Mouse (Mus musculus) MEL (cell line): ENCODE data around the gene Acss2. TPM values are rescaled to one million over a fixed set of nuclear protein-coding genes. Genes with fewer than 3 reads are reported as not detected.

Source experiments
- DNase-seq: peaks from one replicate; pipeline ENCODE4 v3.0.0; 2011; ENCODE audit warnings: low read depth, low spot score
- H3K27ac ChIP-seq: 2 replicates; pipeline ENCODE4 v1.5.1; 2012; ENCODE audit warnings: low read depth, mild to moderate bottlenecking, control low read depth, low read length, moderate library complexity; ENCODE audit not compliant: control insufficient read depth
- H3K27me3 ChIP-seq, 2 experiments: fragments of 150-350 bp in 1 of 2; sonication (generic) in 1 of 2; 2 replicates each; pipeline ENCODE4 v1.6.1; 2012; ENCODE audit warnings: low read length in 2 of 2, mild to moderate bottlenecking in 2 of 2, improper control_type of control experiment in 1 of 2, moderate library complexity in 1 of 2; ENCODE audit not compliant: insufficient read depth in 2 of 2, control insufficient read depth in 1 of 2
- H3K36me3 ChIP-seq, 2 experiments: 2 replicates each; pipeline ENCODE4 v1.6.1; 2012 to 2014; ENCODE audit warnings: low read length in 2 of 2, improper control_type of control experiment in 1 of 2, inconsistent platforms in 1 of 2, mild to moderate bottlenecking in 1 of 2; ENCODE audit not compliant: insufficient read depth in 2 of 2, control insufficient read depth in 1 of 2
- H3K4me1 ChIP-seq, 2 experiments: fragments of 150-350 bp in 1 of 2; sonication (generic) in 1 of 2; 2 replicates each; pipeline ENCODE4 v1.6.1; 2012; ENCODE audit warnings: low read length in 2 of 2, improper control_type of control experiment in 1 of 2, mild to moderate bottlenecking in 1 of 2; ENCODE audit not compliant: insufficient read depth in 2 of 2, control insufficient read depth in 1 of 2
- H3K4me3 ChIP-seq, 2 experiments: fragments of 150-350 bp in 1 of 2; sonication (generic) in 1 of 2; 2 replicates each; pipeline ENCODE4 v1.5.1; 2012; ENCODE audit warnings: low read depth in 2 of 2, low read length in 2 of 2, mild to moderate bottlenecking in 2 of 2, moderate library complexity in 2 of 2, control low read depth in 1 of 2, improper control_type of control experiment in 1 of 2; ENCODE audit not compliant: control insufficient read depth in 1 of 2, insufficient read depth in 1 of 2
- H3K79me2 ChIP-seq: 2 replicates; pipeline ENCODE4 v1.6.1; 2012; ENCODE audit warnings: mild to moderate bottlenecking, low read length, moderate library complexity; ENCODE audit not compliant: control insufficient read depth, poor library complexity, insufficient read depth
- H3K9ac ChIP-seq: 2 replicates; pipeline ENCODE4 v1.6.1; 2012; ENCODE audit warnings: low read depth, mild to moderate bottlenecking, control low read depth, low read length, moderate library complexity; ENCODE audit not compliant: control insufficient read depth, poor library complexity, severe bottlenecking
- H3K9me3 ChIP-seq: fragments of 150-350 bp; sonication (generic); replicated peaks from 2 replicates; pipeline ENCODE4 v1.6.1; 2012; ENCODE audit warnings: mild to moderate bottlenecking, low read length, improper control_type of control experiment, moderate library complexity; ENCODE audit not compliant: insufficient read depth
- BHLHE40 ChIP-seq: IDR thresholded peaks from 2 replicates; pipeline ENCODE4 v1.6.1; 2012; ENCODE audit warnings: low read depth, mild to moderate bottlenecking, inconsistent platforms, low read length, improper control_type of control experiment, borderline replicate concordance
- CHD1 ChIP-seq: IDR thresholded peaks from 2 replicates; pipeline ENCODE4 v1.6.1; 2012; ENCODE audit warnings: low read depth, mild to moderate bottlenecking, inconsistent platforms, low read length, improper control_type of control experiment
- CTCF ChIP-seq, 3 experiments: IDR thresholded peaks in 2 of 3; conservative IDR thresholded peaks in 1 of 3; 2 replicates each; pipeline ENCODE4 v1.5.1; 2011 to 2012; ENCODE audit warnings: low read length in 3 of 3, low read depth in 2 of 3, mild to moderate bottlenecking in 2 of 3, improper control_type of control experiment in 1 of 3, inconsistent platforms in 1 of 3, mixed read lengths in 1 of 3, moderate library complexity in 1 of 3; ENCODE audit not compliant: control insufficient read depth in 1 of 3, insufficient read depth in 1 of 3, poor library complexity in 1 of 3, severe bottlenecking in 1 of 3
- ELF1 ChIP-seq: IDR thresholded peaks from 2 replicates; pipeline ENCODE4 v1.6.1; 2014; ENCODE audit warnings: low read depth, mild to moderate bottlenecking, inconsistent platforms, low read length, improper control_type of control experiment, moderate library complexity
- EP300 ChIP-seq, 2 experiments: IDR thresholded peaks; 2 replicates each; pipeline ENCODE4 v1.6.1; 2011; ENCODE audit warnings: improper control_type of control experiment in 2 of 2, low read length in 2 of 2, low read depth in 1 of 2, mild to moderate bottlenecking in 1 of 2
- ETS1 ChIP-seq: IDR thresholded peaks from 2 replicates; pipeline ENCODE4 v1.6.1; 2012; ENCODE audit warnings: low read depth, mild to moderate bottlenecking, inconsistent platforms, low read length, improper control_type of control experiment, moderate library complexity
- GABPA ChIP-seq: IDR thresholded peaks from 2 replicates; pipeline ENCODE4 v1.6.1; 2012; ENCODE audit warnings: low read depth, mild to moderate bottlenecking, inconsistent platforms, low read length, improper control_type of control experiment, moderate library complexity
- GATA1 ChIP-seq: IDR thresholded peaks from 2 replicates; pipeline ENCODE4 v1.6.1; 2011; ENCODE audit warnings: low read depth, low read length, improper control_type of control experiment
- HCFC1 ChIP-seq: IDR thresholded peaks from 2 replicates; pipeline ENCODE4 v1.6.1; 2012; ENCODE audit warnings: low read depth, mild to moderate bottlenecking, inconsistent platforms, low read length, improper control_type of control experiment, moderate library complexity
- KAT2A ChIP-seq: conservative IDR thresholded peaks from 2 replicates; pipeline ENCODE4 v1.6.1; 2012; ENCODE audit warnings: low read depth, low read length, improper control_type of control experiment, inconsistent platforms
- MAZ ChIP-seq: IDR thresholded peaks from 2 replicates; pipeline ENCODE4 v1.6.1; 2012; ENCODE audit warnings: low read depth, mild to moderate bottlenecking, inconsistent platforms, low read length, improper control_type of control experiment
- MYB ChIP-seq: IDR thresholded peaks from 2 replicates; pipeline ENCODE4 v1.6.1; 2011; ENCODE audit warnings: mild to moderate bottlenecking, low read depth, low read length, improper control_type of control experiment
- NRF1 ChIP-seq: IDR thresholded peaks from 2 replicates; pipeline ENCODE4 v1.6.1; 2014; ENCODE audit warnings: low read depth, mild to moderate bottlenecking, inconsistent platforms, low read length, improper control_type of control experiment, moderate library complexity; ENCODE audit not compliant: poor library complexity, insufficient read depth, severe bottlenecking
- RCOR1 ChIP-seq: IDR thresholded peaks from 2 replicates; pipeline ENCODE4 v1.6.1; 2012; ENCODE audit warnings: low read depth, mild to moderate bottlenecking, inconsistent platforms, low read length, improper control_type of control experiment
- SIN3A ChIP-seq: IDR thresholded peaks from 2 replicates; pipeline ENCODE4 v1.6.1; 2012; ENCODE audit warnings: low read length, improper control_type of control experiment, inconsistent platforms
- TAL1 ChIP-seq: IDR thresholded peaks from 2 replicates; pipeline ENCODE4 v1.6.1; 2012; ENCODE audit warnings: mild to moderate bottlenecking, inconsistent platforms, low read length, moderate library complexity, mixed read lengths
- TBP ChIP-seq: IDR thresholded peaks from 2 replicates; pipeline ENCODE4 v1.8.0; 2011; ENCODE audit warnings: low read depth, low read length, improper control_type of control experiment
- TCF12 ChIP-seq: IDR thresholded peaks from 2 replicates; pipeline ENCODE4 v1.6.1; 2014; ENCODE audit warnings: low read depth, mild to moderate bottlenecking, inconsistent platforms, low read length, improper control_type of control experiment, moderate library complexity
- USF2 ChIP-seq, 2 experiments: IDR thresholded peaks; 2 replicates each; pipeline ENCODE4 v1.6.1; 2011 to 2012; ENCODE audit warnings: improper control_type of control experiment in 2 of 2, low read length in 2 of 2, borderline replicate concordance in 1 of 2, inconsistent platforms in 1 of 2, low read depth in 1 of 2, mild to moderate bottlenecking in 1 of 2; ENCODE audit not compliant: insufficient read depth in 1 of 2
- ZMIZ1 ChIP-seq: IDR thresholded peaks from 2 replicates; pipeline ENCODE4 v1.6.1; 2012; ENCODE audit warnings: low read depth, mild to moderate bottlenecking, inconsistent platforms, low read length, improper control_type of control experiment, moderate library complexity
- ZNF384 ChIP-seq: IDR thresholded peaks from 2 replicates; pipeline ENCODE4 v1.6.1; 2012; ENCODE audit warnings: low read depth, mild to moderate bottlenecking, inconsistent platforms, low read length, improper control_type of control experiment
- polyA plus RNA-seq, 2 experiments: library from polyadenylated mRNA; stranded (reverse) in 1 of 2; unstranded in 1 of 2; fragments of >175 nt in 1 of 2; fragments of >200 nt in 1 of 2; gene quantifications; 2 replicates each; pipeline versions ENCODE4 v1.2.1 to v1.2.4; 2012; ENCODE audit warnings: low replicate concordance in 2 of 2, low read depth in 1 of 2; ENCODE audit not compliant: insufficient read length in 2 of 2, insufficient read depth in 1 of 2, missing spikeins in 1 of 2
- total RNA-seq: library from RNA; depleted of rRNA; stranded (reverse); fragments of 300-350 nt; gene quantifications from 2 replicates; pipeline ENCODE4 v1.2.3, GENCODE M21; 2012

The Acss2 gene
- total and polyA plus RNA-seq, 3 experiments, result 2.9 to 11.0 TPM; not detected in 1

DNA sequence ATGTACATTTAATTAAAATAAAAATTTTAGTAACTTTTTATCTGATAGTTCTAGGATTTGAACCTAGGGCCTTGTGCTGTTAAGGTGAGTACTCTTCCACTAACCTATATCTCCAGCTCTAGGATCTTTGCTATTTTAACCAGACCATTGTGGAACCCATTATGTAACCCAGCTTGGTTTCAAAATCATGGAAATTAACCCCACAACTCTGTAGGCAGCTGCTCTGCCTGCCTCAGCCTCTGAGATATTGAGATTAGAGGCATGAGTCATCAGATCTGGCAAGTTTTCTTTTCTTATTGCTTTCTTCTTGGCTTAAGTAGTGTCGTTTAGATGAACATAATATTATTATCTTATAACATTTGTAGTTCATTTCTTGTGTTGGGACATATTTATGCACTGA is 6.6 kb downstream of the Acss2 start (continued):
- no peak for TF ChIP-seq USF2 (IDR thresholded peaks at IDR 0.05; ENCODE audit: borderline replicate concordance in 1 of 2, insufficient read depth in 1 of 2, low read depth in 1 of 2, low read length in 2 of 2)
- TF ChIP-seq, all 39 proteins: peak for 10

DNA sequence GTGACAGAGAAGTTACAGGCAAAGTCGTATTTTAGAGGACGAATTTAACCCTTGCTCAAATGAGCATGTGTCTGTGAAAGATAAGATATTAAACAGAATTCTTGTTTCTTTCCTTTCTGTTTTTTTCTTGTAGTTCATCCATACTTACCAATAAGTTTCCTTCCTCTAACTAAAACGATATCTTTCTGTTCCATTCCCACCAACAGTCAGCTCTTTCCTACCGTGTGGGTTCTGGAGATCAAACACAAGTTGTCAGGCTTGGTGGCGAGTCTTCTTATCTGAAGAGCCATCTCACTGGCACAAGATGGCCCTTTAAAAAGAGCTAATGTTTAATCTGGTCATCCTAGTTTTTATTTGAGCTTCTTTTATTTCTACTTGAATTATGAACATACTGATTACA is 9.6 kb downstream of the Acss2 start:
- DNase-seq, result peak; percentile 35
- no peaks in the 10 kb centered on the region for H3K79me2 ChIP-seq

DNA sequence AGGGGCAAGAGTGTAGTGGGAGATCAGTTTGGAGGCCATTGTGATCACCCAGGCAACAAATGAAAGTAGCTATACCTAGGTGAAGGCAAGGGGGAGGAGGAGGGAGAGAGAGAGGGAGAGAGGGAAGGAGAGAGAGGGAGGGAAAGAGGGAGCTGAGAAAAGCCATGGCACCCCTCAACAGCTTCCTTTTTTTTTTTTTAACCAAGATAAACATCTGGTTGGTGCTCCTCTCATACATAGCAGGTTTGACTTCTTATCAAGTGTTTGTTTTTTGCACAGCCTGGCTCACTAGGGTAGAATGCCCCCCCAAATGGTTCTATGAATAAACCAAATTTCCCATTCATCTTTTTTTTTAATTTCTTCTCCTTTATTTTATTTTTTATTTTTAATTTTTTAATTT is 18.5 kb downstream of the Acss2 start:
- TF ChIP-seq TAL1 (peak; percentile 29; the same call in 1 of the 2 replicates), TBP (no peak), ELF1 (no peak), CTCF (IDR thresholded peaks at IDR 0.05 in 2 of 3, conservative IDR thresholded peaks at IDR 0.05 in 1 of 3; ENCODE audit: control insufficient read depth in 1 of 3, insufficient read depth in 1 of 3, low read depth in 2 of 3, low read length in 3 of 3, poor library complexity in 1 of 3, severe bottlenecking in 1 of 3) (no peak), HCFC1 (no peak), MYB (no peak), NRF1 (no peak), CHD1 (no peak), ZNF384 (peak; percentile 97), GATA1 (peak; percentile 68), ZMIZ1 (no peak), USF2 (IDR thresholded peaks at IDR 0.05; ENCODE audit: borderline replicate concordance in 1 of 2, insufficient read depth in 1 of 2, low read depth in 1 of 2, low read length in 2 of 2) (no peak), TCF12 (0 out of 2 replicates have a peak, but pooled peaks have one; percentile 43), EP300 (IDR thresholded peaks at IDR 0.05; ENCODE audit: low read depth in 1 of 2, low read length in 2 of 2) (peak in 1 of 2 experiments; percentile 66; a peak in 2 of 4 replicates), BHLHE40 (no peak), RCOR1 (0 out of 2 replicates have a peak, but pooled peaks have one; percentile 33), ETS1 (0 out of 2 replicates have a peak, but pooled peaks have one; percentile 1), MAZ (0 out of 2 replicates have a peak, but pooled peaks have one; percentile 66)
- H3K27ac ChIP-seq, result no peak overlapping the region
- no peak overlapping the region for H3K4me3 ChIP-seq
- H3K9me3 ChIP-seq, result no peaks in the 10 kb centered on the region
- H3K27me3 ChIP-seq, result no peaks in the 10 kb centered on the region
- H3K36me3 ChIP-seq, result peaks cover 0 to 22% of the 10 kb centered on the region in 2 experiments; a peak in 2 of 4 replicates
- no peak overlapping the region for H3K9ac ChIP-seq
- peak; percentile 26 for DNase-seq
- H3K4me1 ChIP-seq, result peaks cover 6 to 14% of the 10 kb centered on the region in 2 experiments
- no peaks in the 10 kb centered on the region for H3K79me2 ChIP-seq

More for the DNA sequence above, 9.6 kb downstream of the Acss2 start:
- H3K27me3 ChIP-seq, result no peaks in the 10 kb centered on the region
- peaks cover 0 to 33% of the 10 kb centered on the region in 2 experiments; a peak in 2 of 4 replicates for H3K36me3 ChIP-seq
- peaks cover 18 to 20% of the 10 kb centered on the region in 2 experiments for H3K4me1 ChIP-seq
- H3K27ac ChIP-seq, result peak overlapping the region; percentile 56; the same call in 1 of the 2 replicates
- H3K9me3 ChIP-seq, result no peaks in the 10 kb centered on the region
- H3K9ac ChIP-seq, result no peak overlapping the region
- H3K4me3 ChIP-seq, result no peak overlapping the region
- TF ChIP-seq SIN3A (peak; percentile 26; the same call in 1 of the 2 replicates), MYB (peak; percentile 34; the same call in 1 of the 2 replicates), TAL1 (peak; percentile 50), ZNF384 (peak; percentile 67), EP300 (IDR thresholded peaks at IDR 0.05; ENCODE audit: low read depth in 1 of 2, low read length in 2 of 2) (peak; percentile 82), KAT2A (no peak), GATA1 (peak; percentile 81), ZMIZ1 (no peak), RCOR1 (no peak), ETS1 (peak; percentile 47; the same call in 1 of the 2 replicates), TCF12 (peak; percentile 75), GABPA (no peak)
